Mouse (Mus musculus): ENCODE data around the gene Rps6ka3. TPM values are rescaled to one million over a fixed set of nuclear protein-coding genes. Genes with fewer than 3 reads are reported as not detected.

The Rps6ka3 gene
- 5.0 and 7.0 TPM in 2 replicates for polyA plus RNA-seq (2015; fragmentation: Nextera tagmentation; extraction: Ambion mirVana)

GRCm38 (mm10) chrX:159210007-159210406 is at the start of gene Rps6ka3:
Gene Rps6ka3, plus strand, starts transcription at chrX:159210307.
- Histone ChIP-seq H3K4me2 (no peak within 1 kb of the TSS), H3K27me3 (no peaks in the 10 kb centered on the region)
- 94% methylated on average over 4 of the region's 4 CpGs for WGBS

GRCm38 (mm10) chrX:159169200-159169599 is 40.9 kb upstream of the Rps6ka3 start:
- Histone ChIP-seq H3K9ac (no peak overlapping the region), H3K9me3 (no peaks in the 10 kb centered on the region), H3K4me1 (no peaks in the 10 kb centered on the region), H3K27me3 (no peaks in the 10 kb centered on the region; the same call in 1 of the 2 replicates), H3K4me2 (no peak overlapping the region), H3K36me3 (no peaks in the 10 kb centered on the region), H3K27ac (no peak overlapping the region), H3K4me3 (no peak overlapping the region)
- ATAC-seq (ENCODE audit: insufficient number of reproducible peaks, low FRiP score, low TSS enrichment, low read depth): no peak
- WGBS: 78% methylated on average over 2 of the region's 2 CpGs

More at GRCm38 (mm10) chrX:159210007-159210406, at the start of gene Rps6ka3:
- Histone ChIP-seq H3K9me3 (no peaks in the 10 kb centered on the region), H3K27ac (no peak within 1 kb of the TSS), H3K9ac (no peak within 1 kb of the TSS), H3K4me1 (no peaks in the 10 kb centered on the region), H3K4me3 (no peak within 1 kb of the TSS), H3K36me3 (no peaks in the 10 kb centered on the region)
- no peak for ATAC-seq (ENCODE audit: insufficient number of reproducible peaks, low FRiP score, low TSS enrichment, low read depth)

DNA sequence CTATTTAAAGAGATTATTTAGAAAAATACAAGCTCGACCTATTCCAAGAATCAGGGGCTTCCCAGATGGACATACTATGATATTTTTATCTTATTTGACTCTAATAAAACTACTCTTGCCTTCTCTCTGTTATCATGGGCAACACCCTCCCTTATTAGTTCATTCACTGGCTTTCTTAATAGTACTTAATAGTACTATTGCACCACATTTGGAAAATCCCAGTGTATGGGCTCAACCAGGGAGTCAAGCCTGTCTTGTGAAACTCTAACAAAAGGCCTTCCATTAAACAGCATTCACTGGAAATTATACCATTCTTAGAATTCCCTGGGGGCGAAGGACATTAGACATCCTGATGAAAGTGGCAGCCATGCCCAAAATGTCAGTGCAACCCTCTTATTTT is 38.5 kb upstream of the Rps6ka3 start:
- no peaks in the 10 kb centered on the region; the same call in 1 of the 2 replicates for H3K27me3 ChIP-seq
- no peak for ATAC-seq (ENCODE audit: insufficient number of reproducible peaks, low FRiP score, low TSS enrichment, low read depth)
- no peak overlapping the region for H3K27ac ChIP-seq
- no peak overlapping the region for H3K4me2 ChIP-seq
- WGBS: 60% methylated on average over 2 of the region's 2 CpGs
- H3K9me3 ChIP-seq: no peaks in the 10 kb centered on the region
- no peaks in the 10 kb centered on the region for H3K36me3 ChIP-seq
- no peak overlapping the region for H3K9ac ChIP-seq
- H3K4me3 ChIP-seq: no peak overlapping the region
- no peaks in the 10 kb centered on the region for H3K4me1 ChIP-seq

GRCm38 (mm10) chrX:159191581-159191980 is 18.5 kb upstream of the Rps6ka3 start:
- no peaks in the 10 kb centered on the region for H3K4me1 ChIP-seq
- no peak overlapping the region for H3K9ac ChIP-seq
- H3K4me3 ChIP-seq: no peak overlapping the region
- no peaks in the 10 kb centered on the region for H3K36me3 ChIP-seq
- no peaks in the 10 kb centered on the region for H3K9me3 ChIP-seq
- H3K27me3 ChIP-seq: no peaks in the 10 kb centered on the region; the same call in 1 of the 2 replicates
- no peak overlapping the region for H3K4me2 ChIP-seq
- no peak overlapping the region for H3K27ac ChIP-seq
- no peak for ATAC-seq (ENCODE audit: insufficient number of reproducible peaks, low FRiP score, low TSS enrichment, low read depth)
- 76% methylated on average over 4 of the region's 4 CpGs for WGBS

DNA sequence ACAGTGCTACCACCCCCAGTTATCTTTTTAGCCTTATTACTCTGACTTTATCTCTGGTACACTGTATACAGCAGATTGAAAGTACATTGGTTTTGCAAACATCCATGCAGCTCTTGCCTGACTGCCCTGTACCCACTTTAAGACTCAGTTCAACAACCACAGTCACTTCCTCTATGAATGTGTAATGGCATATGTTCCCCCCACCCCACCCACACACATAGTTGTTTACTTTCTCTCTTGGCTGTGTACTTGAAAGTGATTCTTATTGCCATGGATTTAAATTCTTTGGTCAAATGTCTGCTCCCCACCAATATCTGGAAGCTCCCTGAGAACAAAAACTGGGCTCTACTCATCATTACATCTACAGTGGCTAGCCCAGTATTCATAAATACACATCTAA is 10.6 kb upstream of the Rps6ka3 start:
- Histone ChIP-seq H3K27me3 (no peaks in the 10 kb centered on the region; the same call in 1 of the 2 replicates), H3K27ac (no peak overlapping the region), H3K4me1 (no peaks in the 10 kb centered on the region), H3K9ac (no peak overlapping the region), H3K36me3 (no peaks in the 10 kb centered on the region), H3K4me2 (no peak overlapping the region), H3K4me3 (no peak overlapping the region), H3K9me3 (no peaks in the 10 kb centered on the region)
- ATAC-seq (ENCODE audit: insufficient number of reproducible peaks, low FRiP score, low TSS enrichment, low read depth): no peak

DNA sequence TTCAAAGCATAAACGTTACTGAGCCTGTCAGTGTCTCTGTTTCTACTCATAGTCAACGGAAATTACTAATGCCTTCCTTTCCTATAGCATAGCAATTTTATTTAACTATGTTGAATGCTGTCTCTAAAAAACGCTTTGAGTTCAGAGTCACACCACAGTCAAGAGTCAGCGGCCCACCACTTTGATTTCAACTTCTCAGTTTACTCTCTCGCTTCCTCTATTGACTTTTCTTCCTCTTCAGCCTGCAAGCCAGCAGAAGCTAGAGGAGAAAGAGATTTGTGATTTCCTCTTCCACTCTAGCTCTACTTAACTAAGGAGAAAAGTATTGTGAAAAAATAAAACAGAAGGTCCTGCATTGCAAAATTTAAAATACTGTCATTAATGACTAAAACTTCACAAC is 10.0 kb upstream of the Rps6ka3 start:
- no peak for ATAC-seq (ENCODE audit: insufficient number of reproducible peaks, low FRiP score, low TSS enrichment, low read depth)
- Histone ChIP-seq H3K36me3 (no peaks in the 10 kb centered on the region), H3K9me3 (no peaks in the 10 kb centered on the region), H3K27me3 (no peaks in the 10 kb centered on the region; the same call in 1 of the 2 replicates), H3K27ac (no peak overlapping the region), H3K4me2 (no peak overlapping the region), H3K4me3 (no peak overlapping the region), H3K9ac (no peak overlapping the region), H3K4me1 (no peaks in the 10 kb centered on the region)
- 79% methylated on average over 5 of the region's 5 CpGs for WGBS

DNA sequence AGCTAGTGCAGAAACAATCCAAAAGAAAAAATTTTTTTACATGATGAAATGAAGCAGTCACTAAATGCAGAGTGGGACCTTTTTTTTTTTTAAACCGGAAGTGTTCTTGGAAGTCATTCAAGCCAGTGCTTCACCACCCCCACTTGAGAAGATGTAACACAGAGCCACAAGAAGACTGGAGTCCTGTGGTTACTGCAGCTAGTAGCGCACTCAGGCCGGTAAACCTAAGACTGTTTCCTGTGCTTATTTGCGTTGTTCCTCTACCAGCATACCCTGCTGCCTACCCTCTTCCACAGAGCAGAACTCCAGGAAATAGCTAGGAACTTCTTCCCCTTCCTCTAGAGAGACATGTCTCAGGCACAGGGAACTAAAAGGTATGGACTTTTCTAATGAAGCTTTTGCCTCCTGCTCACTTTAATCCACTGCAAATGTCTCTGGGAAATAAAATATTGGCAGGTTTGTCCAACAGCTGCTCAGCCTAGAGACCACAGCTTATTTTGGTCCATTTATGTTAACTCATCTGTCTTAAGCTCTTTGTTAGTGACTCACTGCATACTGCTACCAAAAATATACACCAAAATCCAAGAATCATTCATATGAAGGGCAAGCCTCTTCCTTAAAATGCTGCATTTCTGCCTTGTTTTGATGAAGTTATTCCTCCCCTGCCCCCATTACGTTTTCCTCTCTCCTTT is 931 bp downstream of the Rps6ka3 start:
- Histone ChIP-seq H3K4me1 (no peaks in the 10 kb centered on the region), H3K27ac (no peak overlapping the region), H3K4me2 (no peak overlapping the region), H3K27me3 (no peaks in the 10 kb centered on the region), H3K9me3 (no peaks in the 10 kb centered on the region), H3K36me3 (no peaks in the 10 kb centered on the region), H3K9ac (no peak overlapping the region), H3K4me3 (no peak overlapping the region)
- 73% methylated on average over 5 of the region's 5 CpGs for WGBS
- no peak for ATAC-seq (ENCODE audit: insufficient number of reproducible peaks, low FRiP score, low TSS enrichment, low read depth)

- no peaks in the 10 kb centered on the region for H3K36me3 ChIP-seq
- no peak overlapping the region for H3K4me2 ChIP-seq
- WGBS: 43% methylated on average over 3 of the region's 3 CpGs
- no peak overlapping the region for H3K4me3 ChIP-seq
- no peak for ATAC-seq (ENCODE audit: insufficient number of reproducible peaks, low FRiP score, low TSS enrichment, low read depth)
- no peaks in the 10 kb centered on the region for H3K27me3 ChIP-seq
- no peaks in the 10 kb centered on the region for H3K4me1 ChIP-seq
- H3K27ac ChIP-seq: no peak overlapping the region
- H3K9ac ChIP-seq: no peak overlapping the region
- no peaks in the 10 kb centered on the region for H3K9me3 ChIP-seq
Measured at GRCm38 (mm10) chrX:159215253-159215652, 5.1 kb downstream of the Rps6ka3 start.

DNA sequence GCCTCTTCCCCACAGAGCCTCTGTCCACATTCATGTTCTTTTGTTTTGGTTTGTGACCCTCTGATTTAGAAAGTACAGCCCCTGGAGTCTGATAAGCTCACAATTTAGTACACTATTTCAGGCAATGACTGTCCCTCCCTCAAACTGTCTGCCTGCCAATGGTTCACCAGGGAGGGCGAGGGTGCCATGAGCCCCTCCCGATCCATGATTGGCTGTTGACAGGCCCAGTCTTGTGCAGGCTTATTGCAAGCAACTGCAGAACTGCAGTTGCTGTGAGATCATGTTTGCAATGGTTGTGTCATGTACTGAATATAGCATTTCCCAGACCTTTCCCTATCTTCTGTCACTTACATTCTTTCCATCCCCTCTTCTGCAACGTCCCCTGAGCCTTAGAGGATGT is 12.4 kb downstream of the Rps6ka3 start:
- H3K9ac ChIP-seq: no peak overlapping the region
- H3K27ac ChIP-seq: no peak overlapping the region
- no peak overlapping the region for H3K4me2 ChIP-seq
- ATAC-seq (ENCODE audit: insufficient number of reproducible peaks, low FRiP score, low TSS enrichment, low read depth): no peak
- H3K27me3 ChIP-seq: 0 out of 2 replicates have a peak, but pooled peaks cover 3% of the 10 kb centered on the region
- no peaks in the 10 kb centered on the region for H3K9me3 ChIP-seq
- no peak overlapping the region for H3K4me3 ChIP-seq
- H3K36me3 ChIP-seq: no peaks in the 10 kb centered on the region
- no peaks in the 10 kb centered on the region for H3K4me1 ChIP-seq
- WGBS: 72% methylated on average over 3 of the region's 3 CpGs

DNA sequence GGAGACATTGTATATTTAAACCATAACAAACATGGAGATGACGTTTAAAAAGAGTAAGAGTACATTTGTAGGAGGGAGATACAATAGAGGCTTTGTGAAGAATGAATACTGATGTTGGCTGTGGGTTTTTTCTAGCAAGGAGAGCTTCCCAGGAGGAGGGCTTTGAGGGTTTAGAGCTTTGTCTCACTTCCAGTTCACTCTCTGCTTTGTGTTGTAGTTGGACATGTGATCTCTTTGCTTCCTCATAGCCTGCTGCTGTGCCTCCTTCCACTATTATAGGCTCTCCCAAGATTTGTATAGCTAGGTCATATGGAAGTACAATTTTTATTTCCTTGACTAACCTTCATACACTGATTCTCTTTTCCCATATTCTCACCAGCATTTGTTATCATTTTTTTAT is 27.2 kb downstream of the Rps6ka3 start:
- H3K27ac ChIP-seq: no peak overlapping the region
- no peaks in the 10 kb centered on the region for H3K36me3 ChIP-seq
- no peak for ATAC-seq (ENCODE audit: insufficient number of reproducible peaks, low FRiP score, low TSS enrichment, low read depth)
- H3K27me3 ChIP-seq: no peaks in the 10 kb centered on the region
- H3K9ac ChIP-seq: no peak overlapping the region
- no peak overlapping the region for H3K4me2 ChIP-seq
- H3K9me3 ChIP-seq: no peaks in the 10 kb centered on the region
- no peak overlapping the region for H3K4me3 ChIP-seq
- no peaks in the 10 kb centered on the region for H3K4me1 ChIP-seq
- 52% methylated on average over 1 of the region's 1 CpGs for WGBS

- no peaks in the 10 kb centered on the region; the same call in 1 of the 2 replicates for H3K27me3 ChIP-seq
- H3K9ac ChIP-seq: no peak overlapping the region
- 20% methylated on average over 26 of the region's 27 CpGs for WGBS
- ATAC-seq (ENCODE audit: insufficient number of reproducible peaks, low FRiP score, low TSS enrichment, low read depth): no peak
- H3K4me1 ChIP-seq: no peaks in the 10 kb centered on the region
- H3K9me3 ChIP-seq: no peaks in the 10 kb centered on the region
- peak overlapping the region; percentile 89 for H3K27ac ChIP-seq
- H3K4me2 ChIP-seq: peak overlapping the region; percentile 52
- H3K36me3 ChIP-seq: no peaks in the 10 kb centered on the region
- H3K4me3 ChIP-seq: peak overlapping the region; percentile 61
Measured at GRCm38 (mm10) chrX:159254001-159254884, 44.1 kb downstream of the Rps6ka3 start.

All from limb, embryonic 15.5 days (tissue).